Mouse (Mus musculus): ENCODE data around the gene Dnm1. TPM values are rescaled to one million over a fixed set of nuclear protein-coding genes. Genes with fewer than 3 reads are reported as not detected.
A peak's percentile ranks its signal among the peaks of the same experiment; 100 is the strongest.

Dnm1 gene
- 20.7 and 23.5 TPM in 2 replicates for polyA plus RNA-seq (2016; fragmentation: Nextera tagmentation; extraction: Ambion mirVana)

DNA sequence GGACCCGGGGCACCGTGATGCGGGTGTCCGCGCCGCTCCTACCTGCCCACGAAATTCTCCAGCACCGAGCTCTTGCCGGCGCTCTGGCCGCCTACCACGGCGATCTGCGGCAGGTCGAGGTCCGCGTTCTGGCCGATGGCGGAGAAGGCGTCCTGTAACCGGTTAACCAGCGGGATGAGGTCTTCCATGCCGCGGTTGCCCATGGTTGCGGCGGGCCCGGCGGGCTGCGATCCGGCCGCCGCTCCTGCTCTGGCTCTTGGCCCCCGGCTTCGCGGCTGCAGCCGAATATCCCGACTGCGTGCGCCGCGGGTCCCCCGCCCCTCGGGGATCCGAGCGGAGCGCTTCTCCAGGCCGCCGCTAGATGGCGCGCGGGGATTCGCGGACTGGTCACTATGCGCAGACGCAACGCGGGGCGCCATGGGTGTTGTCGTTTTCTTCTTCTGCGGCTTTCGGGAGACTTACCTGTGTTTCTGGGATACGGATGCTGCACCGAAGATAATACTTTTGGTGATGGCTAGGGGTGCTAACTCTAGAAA is at the start of gene Dnm1:
TSS of gene Dnm1 (minus strand) at position 332 of the 536 bp plus-strand sequence.
- peaks cover 53% of the 10 kb centered on the region for H3K4me1 ChIP-seq
- under 1% methylated on average over 63 of the region's 63 CpGs for WGBS
- peak; percentile 95 for DNase-seq (ENCODE audit: low spot score)
- peaks cover 21% of the 10 kb centered on the region for H3K27me3 ChIP-seq (replicated peaks; ENCODE audit: low read depth, poor library complexity, severe bottlenecking)
- H3K27ac ChIP-seq (replicated peaks), result peak within 1 kb of the TSS; percentile 89
- peaks cover 27% of the 10 kb centered on the region for H3K36me3 ChIP-seq (replicated peaks)
- H3K9me3 ChIP-seq, result no peaks in the 10 kb centered on the region
- H3K4me3 ChIP-seq, result peak within 1 kb of the TSS; percentile 79

- Histone ChIP-seq H3K4me3 (peak overlapping the region; percentile 90), H3K36me3 (replicated peaks) (peaks cover 35% of the 10 kb centered on the region), H3K27ac (replicated peaks) (peak overlapping the region; percentile 89), H3K9me3 (no peaks in the 10 kb centered on the region), H3K27me3 (replicated peaks; ENCODE audit: low read depth, poor library complexity, severe bottlenecking) (no peaks in the 10 kb centered on the region), H3K4me1 (peaks cover 26% of the 10 kb centered on the region)
- WGBS, result under 1% methylated on average over 15 of the region's 15 CpGs
- no peak for DNase-seq (ENCODE audit: low spot score)
Observed at GRCm38 (mm10) chr2:32396695-32397094, 43.6 kb upstream of the Dnm1 start.

DNA sequence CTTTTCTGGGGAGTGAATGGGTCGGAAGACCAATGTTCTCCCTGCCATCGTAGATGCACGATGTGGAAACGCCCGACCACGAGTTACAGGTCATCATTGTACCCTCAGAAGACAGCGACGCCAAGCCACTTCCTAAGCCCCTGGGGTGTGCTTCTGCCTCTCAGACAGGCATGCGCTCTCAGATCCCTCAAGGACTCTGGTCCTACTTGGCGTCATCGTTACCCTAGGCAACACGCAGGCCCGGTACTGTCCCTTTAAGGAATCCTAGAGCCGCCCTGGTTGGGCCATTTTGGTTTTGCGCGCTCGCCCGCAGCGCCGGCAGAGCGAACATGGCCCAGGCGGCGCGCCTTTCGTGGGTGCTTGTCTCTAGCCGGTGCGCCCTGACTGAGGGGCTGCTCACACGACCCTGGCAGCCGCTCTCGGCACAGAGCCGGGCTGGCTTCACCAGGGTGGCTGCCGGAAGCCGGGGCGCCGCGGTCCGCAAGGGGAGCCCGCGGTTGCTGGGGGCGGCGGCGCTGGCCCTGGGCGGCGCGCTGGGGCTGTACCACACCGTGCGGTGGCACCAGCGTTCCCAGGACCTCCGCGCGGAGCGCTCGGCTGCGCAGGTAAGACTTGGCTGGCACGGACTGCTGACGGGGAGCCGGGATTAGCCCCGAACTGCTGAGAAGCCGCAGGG is 42.9 kb upstream of the Dnm1 start:
- under 1% methylated on average over 59 of the region's 59 CpGs for WGBS
- H3K36me3 ChIP-seq (replicated peaks), result peaks cover 29% of the 10 kb centered on the region
- H3K27me3 ChIP-seq (replicated peaks; ENCODE audit: low read depth, poor library complexity, severe bottlenecking), result no peaks in the 10 kb centered on the region
- peaks cover 28% of the 10 kb centered on the region for H3K4me1 ChIP-seq
- peak overlapping the region; percentile 90 for H3K4me3 ChIP-seq
- peak overlapping the region; percentile 89 for H3K27ac ChIP-seq (replicated peaks)
- peak; percentile 93 for DNase-seq (ENCODE audit: low spot score)
- H3K9me3 ChIP-seq, result no peaks in the 10 kb centered on the region

DNA sequence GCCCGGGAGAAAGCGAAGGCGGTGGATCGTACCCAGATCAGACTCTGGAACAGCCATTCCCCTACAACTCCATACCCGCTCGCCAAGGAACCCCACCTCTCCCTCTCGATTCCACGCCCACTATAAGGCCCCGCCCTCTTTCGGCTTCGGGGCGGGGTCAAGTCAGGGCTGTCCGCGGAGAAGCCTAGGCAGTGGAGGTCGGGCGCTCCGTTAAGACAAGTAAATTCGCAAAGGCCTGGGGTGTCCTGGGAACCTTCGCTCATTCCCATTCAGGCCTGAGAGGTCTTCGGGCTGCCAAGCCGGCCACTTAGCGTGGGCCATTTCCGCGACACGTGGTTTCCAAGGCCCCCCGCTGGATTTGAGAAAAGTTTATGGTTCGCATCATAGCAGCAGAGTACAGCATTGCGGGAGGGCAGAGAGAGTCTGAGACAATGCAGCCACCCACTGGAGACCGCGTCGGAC is 42.4 kb upstream of the Dnm1 start, which contains the start of gene Ptges2:
TSS of gene Ptges2 (plus strand) at position 413 of the 462 bp plus-strand sequence.
- Histone ChIP-seq H3K27ac (replicated peaks) (peak within 1 kb of the TSS; percentile 89), H3K4me3 (peak within 1 kb of the TSS; percentile 90), H3K27me3 (replicated peaks; ENCODE audit: low read depth, poor library complexity, severe bottlenecking) (no peaks in the 10 kb centered on the region), H3K9me3 (no peaks in the 10 kb centered on the region), H3K36me3 (replicated peaks) (peaks cover 24% of the 10 kb centered on the region), H3K4me1 (peaks cover 34% of the 10 kb centered on the region)
- WGBS, result under 1% methylated on average over 31 of the region's 31 CpGs
- DNase-seq (ENCODE audit: low spot score), result peak; percentile 90

GRCm38 (mm10) chr2:32394973-32395372 is 41.8 kb upstream of the Dnm1 start:
- H3K27me3 ChIP-seq (replicated peaks; ENCODE audit: low read depth, poor library complexity, severe bottlenecking), result no peaks in the 10 kb centered on the region
- H3K4me1 ChIP-seq, result peaks cover 34% of the 10 kb centered on the region
- H3K36me3 ChIP-seq (replicated peaks), result peaks cover 18% of the 10 kb centered on the region
- no peaks in the 10 kb centered on the region for H3K9me3 ChIP-seq
- peak overlapping the region; percentile 89 for H3K27ac ChIP-seq (replicated peaks)
- 4% methylated on average over 8 of the region's 8 CpGs for WGBS
- peak overlapping the region; percentile 90 for H3K4me3 ChIP-seq
- peak; percentile 49 for DNase-seq (ENCODE audit: low spot score)

DNA sequence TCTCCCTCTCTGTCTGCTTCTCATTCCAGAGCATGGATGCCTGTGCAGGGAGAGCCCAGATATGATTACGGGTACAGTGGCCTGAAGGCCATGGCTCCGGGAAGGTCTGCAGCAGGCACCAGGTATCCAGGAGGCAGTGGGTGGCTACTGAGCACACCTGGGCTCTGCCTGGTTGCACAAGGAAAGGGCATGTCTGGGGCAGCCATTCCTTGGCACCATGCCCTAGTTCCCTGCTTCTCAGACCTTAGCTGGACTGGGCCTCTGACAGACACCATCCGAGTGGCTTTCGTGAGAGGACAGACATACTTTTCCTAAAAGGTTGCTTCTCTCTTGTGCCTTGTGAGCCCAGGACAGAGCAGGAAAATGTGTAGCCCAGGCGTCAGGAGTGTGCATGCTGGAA is 38.9 kb upstream of the Dnm1 start:
- H3K4me3 ChIP-seq, result no peak overlapping the region
- no peak overlapping the region for H3K27ac ChIP-seq (replicated peaks)
- H3K9me3 ChIP-seq, result no peaks in the 10 kb centered on the region
- H3K36me3 ChIP-seq (replicated peaks), result no peaks in the 10 kb centered on the region
- peaks cover 36% of the 10 kb centered on the region for H3K4me1 ChIP-seq
- no peaks in the 10 kb centered on the region for H3K27me3 ChIP-seq (replicated peaks; ENCODE audit: low read depth, poor library complexity, severe bottlenecking)
- DNase-seq (ENCODE audit: low spot score), result no peak
- 88% methylated on average over 5 of the region's 5 CpGs for WGBS

DNA sequence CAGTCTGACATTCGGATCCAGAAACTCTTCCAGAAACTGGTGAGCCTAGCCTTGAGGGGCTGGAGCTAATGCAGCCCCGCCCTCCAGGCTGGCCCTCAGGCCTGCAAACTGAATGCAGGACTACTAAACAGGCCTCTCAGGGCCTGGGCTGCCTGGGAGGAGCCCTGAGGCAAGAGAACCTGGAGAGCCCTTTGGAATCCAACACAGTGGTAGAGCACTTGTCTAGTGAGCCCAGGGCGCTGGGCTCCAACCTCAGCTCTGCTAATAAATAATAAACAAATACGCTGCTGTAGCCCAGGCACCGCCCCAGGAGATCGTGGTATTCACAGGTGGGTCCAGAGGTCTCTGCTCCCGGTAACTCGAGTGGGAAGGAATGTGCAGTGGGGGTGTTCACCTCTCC is 37.7 kb upstream of the Dnm1 start:
- H3K27me3 ChIP-seq (replicated peaks; ENCODE audit: low read depth, poor library complexity, severe bottlenecking), result no peaks in the 10 kb centered on the region
- H3K4me3 ChIP-seq, result no peak overlapping the region
- H3K36me3 ChIP-seq (replicated peaks), result no peaks in the 10 kb centered on the region
- 0 out of 2 replicates have a peak overlapping the region, but pooled peaks have one; percentile 3 for H3K27ac ChIP-seq (replicated peaks)
- no peak for DNase-seq (ENCODE audit: low spot score)
- 68% methylated on average over 8 of the region's 8 CpGs for WGBS
- no peaks in the 10 kb centered on the region for H3K9me3 ChIP-seq
- H3K4me1 ChIP-seq, result peaks cover 35% of the 10 kb centered on the region

GRCm38 (mm10) chr2:32389157-32389556 is 36.0 kb upstream of the Dnm1 start:
- Histone ChIP-seq H3K27me3 (replicated peaks; ENCODE audit: low read depth, poor library complexity, severe bottlenecking) (0 out of 2 replicates have a peak, but pooled peaks cover 11% of the 10 kb centered on the region), H3K4me3 (no peak overlapping the region), H3K4me1 (peaks cover 28% of the 10 kb centered on the region), H3K36me3 (replicated peaks) (no peaks in the 10 kb centered on the region), H3K9me3 (no peaks in the 10 kb centered on the region), H3K27ac (replicated peaks) (peak overlapping the region; percentile 40)
- whole genome bisulfite sequencing, result 86% methylated on average over 2 of the region's 2 CpGs
- DNase-seq (ENCODE audit: low spot score), result no peak

DNA sequence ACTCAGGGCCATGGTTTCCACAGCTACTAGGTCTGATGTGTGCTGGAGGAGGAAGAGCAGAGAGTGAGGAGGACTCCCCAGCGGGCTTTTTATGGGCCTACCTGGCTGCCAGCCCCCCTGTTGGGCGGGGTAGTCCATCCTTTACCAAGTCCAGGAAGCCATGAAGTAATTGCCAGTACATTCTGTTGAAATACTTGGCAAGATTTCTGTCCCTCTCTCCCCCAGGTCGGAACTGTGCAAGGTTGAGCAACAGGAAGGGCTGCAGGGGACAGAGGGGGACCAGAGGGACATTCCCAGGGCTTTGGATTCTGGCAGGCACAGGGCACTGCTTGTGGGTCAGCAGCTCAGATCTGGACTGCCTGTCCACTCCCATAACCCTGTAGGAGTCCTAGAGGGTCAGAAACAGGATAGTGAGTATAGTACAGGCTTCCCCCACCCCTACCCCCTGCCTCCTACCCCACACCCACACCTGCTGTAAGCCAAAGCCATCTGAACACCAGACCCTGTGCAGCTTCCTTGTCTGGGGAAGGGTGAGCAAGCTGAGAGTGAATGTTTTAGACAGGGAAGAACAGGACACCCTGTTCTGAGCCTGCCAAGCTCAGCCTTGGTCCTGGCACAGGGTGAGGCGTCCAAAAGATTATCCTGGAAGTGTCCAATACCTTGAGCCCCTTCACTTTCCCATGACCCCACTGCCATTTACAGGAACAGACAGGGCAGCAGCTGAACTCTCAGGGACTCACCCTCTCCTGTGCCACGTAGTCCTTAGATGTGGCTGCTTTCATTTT is 34.8 kb upstream of the Dnm1 start, which contains the start of gene Lcn2:
TSS of gene Lcn2 (minus strand) at position 547 of the 785 bp plus-strand sequence.
- H3K4me1 ChIP-seq, result peaks cover 28% of the 10 kb centered on the region
- H3K36me3 ChIP-seq (replicated peaks), result no peaks in the 10 kb centered on the region
- 63% methylated on average over 5 of the region's 5 CpGs for WGBS
- DNase-seq (ENCODE audit: low spot score), result no peak
- H3K27ac ChIP-seq (replicated peaks), result peak within 1 kb of the TSS; percentile 40
- no peak within 1 kb of the TSS for H3K4me3 ChIP-seq
- peaks cover 24% of the 10 kb centered on the region for H3K27me3 ChIP-seq (replicated peaks; ENCODE audit: low read depth, poor library complexity, severe bottlenecking)
- no peaks in the 10 kb centered on the region for H3K9me3 ChIP-seq

GRCm38 (mm10) chr2:32382689-32383088 is 29.6 kb upstream of the Dnm1 start:
- H3K27me3 ChIP-seq (replicated peaks; ENCODE audit: low read depth, poor library complexity, severe bottlenecking), result peaks cover 43% of the 10 kb centered on the region
- WGBS, result 92% methylated on average over 2 of the region's 2 CpGs
- no peak overlapping the region for H3K27ac ChIP-seq (replicated peaks)
- no peaks in the 10 kb centered on the region for H3K9me3 ChIP-seq
- DNase-seq (ENCODE audit: low spot score), result no peak
- peaks cover 25% of the 10 kb centered on the region for H3K4me1 ChIP-seq
- peaks cover 23% of the 10 kb centered on the region for H3K36me3 ChIP-seq (replicated peaks)
- H3K4me3 ChIP-seq, result no peak overlapping the region; the same call in 1 of the 2 replicates

DNA sequence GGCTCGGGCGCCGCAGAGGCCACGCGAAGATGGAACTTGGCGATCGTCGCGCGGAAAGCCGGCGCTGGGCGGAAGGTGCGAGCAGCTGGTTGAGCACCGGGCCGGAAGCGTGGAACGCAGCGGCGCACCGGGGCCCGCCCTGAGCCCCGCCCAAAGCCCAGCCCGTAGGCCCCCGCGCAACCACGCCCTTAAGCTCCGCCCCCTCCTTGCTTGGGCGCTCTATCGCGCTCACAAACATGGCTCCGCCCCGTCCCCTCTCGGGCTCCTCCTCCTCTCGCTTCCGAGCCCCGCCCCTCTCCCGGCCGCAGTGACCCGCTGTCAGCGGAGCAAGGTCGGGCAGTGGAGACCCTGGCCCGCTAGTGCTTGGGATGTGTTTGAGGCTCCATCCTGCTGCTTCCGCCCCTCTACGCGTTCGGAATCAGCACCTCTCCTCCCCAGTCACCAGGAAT is 28.7 kb upstream of the Dnm1 start, which contains the start of gene 1110008P14Rik:
TSS of gene 1110008P14Rik (minus strand) at position 164 of the 449 bp plus-strand sequence.
- peak; percentile 95 for DNase-seq (ENCODE audit: low spot score)
- Histone ChIP-seq H3K4me1 (peaks cover 25% of the 10 kb centered on the region), H3K9me3 (no peaks in the 10 kb centered on the region), H3K36me3 (replicated peaks) (peaks cover 32% of the 10 kb centered on the region), H3K27me3 (replicated peaks; ENCODE audit: low read depth, poor library complexity, severe bottlenecking) (peaks cover 43% of the 10 kb centered on the region), H3K4me3 (peak within 1 kb of the TSS; percentile 71), H3K27ac (replicated peaks) (peak within 1 kb of the TSS; percentile 42)
- WGBS, result under 1% methylated on average over 47 of the region's 47 CpGs

- H3K9me3 ChIP-seq, result no peaks in the 10 kb centered on the region
- peaks cover 20% of the 10 kb centered on the region for H3K4me1 ChIP-seq
- WGBS, result 1% methylated on average over 27 of the region's 27 CpGs
- H3K27ac ChIP-seq (replicated peaks), result peak overlapping the region; percentile 42
- no peak for DNase-seq (ENCODE audit: low spot score)
- H3K36me3 ChIP-seq (replicated peaks), result peaks cover 37% of the 10 kb centered on the region
- peaks cover 43% of the 10 kb centered on the region for H3K27me3 ChIP-seq (replicated peaks; ENCODE audit: low read depth, poor library complexity, severe bottlenecking)
- peak overlapping the region; percentile 71 for H3K4me3 ChIP-seq
Observed at GRCm38 (mm10) chr2:32381141-32381774, 28.1 kb upstream of the Dnm1 start.
